Mouse (Mus musculus): Measurements from ENCODE around the gene Aspdh.

- TF ChIP-seq POLR2A (IDR thresholded peaks at IDR 0.05; ENCODE audit: insufficient read depth, low read depth, low read length) (no peak), CTCF (IDR thresholded peaks at IDR 0.05) (no peak)
Observed at GRCm38 (mm10) chr7:44444886-44445527, 20.2 kb upstream of the Aspdh start.

Data from heart, adult 2 months (tissue).